Mouse (Mus musculus): ENCODE data around the gene Col28a1.

Col28a1 gene

GRCm38 (mm10) chr6:8192517-8192916 lies at the start of gene Col28a1:
Gene Col28a1, minus strand, starts transcription at chr6:8192617.
- no peaks in the 10 kb centered on the region for H3K4me1 ChIP-seq (replicated peaks; ENCODE audit: low read depth, low read length)
- H3K27me3 ChIP-seq (ENCODE audit: insufficient read depth, low read length) = no peaks in the 10 kb centered on the region
- H3K36me3 ChIP-seq (ENCODE audit: insufficient read depth, low read length) = no peaks in the 10 kb centered on the region
- H3K9me3 ChIP-seq (ENCODE audit: low read length) = peaks cover 8% of the 10 kb centered on the region
- H3K4me3 ChIP-seq (replicated peaks; ENCODE audit: low read length) = no peak within 1 kb of the TSS
- no peak for TF ChIP-seq CTCF (conservative IDR thresholded peaks at IDR 0.05; ENCODE audit: low read length)
- no peak for TF ChIP-seq NANOG (IDR thresholded peaks at IDR 0.05; ENCODE audit: borderline replicate concordance, low read length)
- TF ChIP-seq POU5F1 (IDR thresholded peaks at IDR 0.05; ENCODE audit: borderline replicate concordance, low read length) = no peak

GRCm38 (mm10) chr6:8228596-8228995 lies 36.2 kb upstream of the Col28a1 start:
- no peaks in the 10 kb centered on the region for H3K27me3 ChIP-seq (ENCODE audit: insufficient read depth, low read length)
- H3K4me3 ChIP-seq (replicated peaks; ENCODE audit: low read length) = no peak overlapping the region
- peaks cover 54% of the 10 kb centered on the region for H3K9me3 ChIP-seq (ENCODE audit: low read length)
- peaks cover 33% of the 10 kb centered on the region for H3K36me3 ChIP-seq (ENCODE audit: insufficient read depth, low read length)
- TF ChIP-seq POU5F1 (IDR thresholded peaks at IDR 0.05; ENCODE audit: borderline replicate concordance, low read length) (no peak), NANOG (IDR thresholded peaks at IDR 0.05; ENCODE audit: borderline replicate concordance, low read length) (no peak), CTCF (conservative IDR thresholded peaks at IDR 0.05; ENCODE audit: low read length) (no peak)
- H3K4me1 ChIP-seq (replicated peaks; ENCODE audit: low read depth, low read length) = no peaks in the 10 kb centered on the region

- TF ChIP-seq CTCF (conservative IDR thresholded peaks at IDR 0.05; ENCODE audit: low read length) (no peak), NANOG (IDR thresholded peaks at IDR 0.05; ENCODE audit: borderline replicate concordance, low read length) (no peak), POU5F1 (IDR thresholded peaks at IDR 0.05; ENCODE audit: borderline replicate concordance, low read length) (no peak)
- Histone ChIP-seq H3K36me3 (ENCODE audit: insufficient read depth, low read length) (peaks cover 28% of the 10 kb centered on the region), H3K27me3 (ENCODE audit: insufficient read depth, low read length) (no peaks in the 10 kb centered on the region), H3K4me3 (replicated peaks; ENCODE audit: low read length) (no peak overlapping the region), H3K4me1 (replicated peaks; ENCODE audit: low read depth, low read length) (no peaks in the 10 kb centered on the region), H3K9me3 (ENCODE audit: low read length) (peaks cover 50% of the 10 kb centered on the region)
These were observed 34.6 kb upstream of the Col28a1 start for GRCm38 (mm10) chr6:8227035-8227434.

DNA sequence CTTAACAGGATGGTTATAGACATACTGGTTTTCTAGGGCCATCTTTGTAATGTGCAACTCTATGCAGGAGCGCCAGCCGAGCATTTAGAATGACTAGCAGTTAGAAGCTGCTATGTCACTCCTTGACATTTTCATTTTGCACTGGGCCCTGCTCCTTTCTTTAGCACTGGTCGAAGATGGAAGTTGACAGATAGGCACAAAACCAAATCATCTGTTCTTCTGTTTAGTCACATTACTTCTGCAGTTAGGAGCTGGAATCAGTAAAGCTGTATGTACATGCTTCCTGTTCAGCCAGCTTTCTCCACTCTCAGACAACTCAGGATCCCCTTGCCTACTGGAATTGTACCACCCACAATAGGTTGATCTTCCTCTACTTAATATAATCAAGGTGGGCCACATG lies 18.2 kb upstream of the Col28a1 start:
- H3K27me3 ChIP-seq (ENCODE audit: insufficient read depth, low read length) = no peaks in the 10 kb centered on the region
- TF ChIP-seq CTCF (conservative IDR thresholded peaks at IDR 0.05; ENCODE audit: low read length) = no peak
- TF ChIP-seq NANOG (IDR thresholded peaks at IDR 0.05; ENCODE audit: borderline replicate concordance, low read length) = no peak
- TF ChIP-seq POU5F1 (IDR thresholded peaks at IDR 0.05; ENCODE audit: borderline replicate concordance, low read length) = no peak

DNA sequence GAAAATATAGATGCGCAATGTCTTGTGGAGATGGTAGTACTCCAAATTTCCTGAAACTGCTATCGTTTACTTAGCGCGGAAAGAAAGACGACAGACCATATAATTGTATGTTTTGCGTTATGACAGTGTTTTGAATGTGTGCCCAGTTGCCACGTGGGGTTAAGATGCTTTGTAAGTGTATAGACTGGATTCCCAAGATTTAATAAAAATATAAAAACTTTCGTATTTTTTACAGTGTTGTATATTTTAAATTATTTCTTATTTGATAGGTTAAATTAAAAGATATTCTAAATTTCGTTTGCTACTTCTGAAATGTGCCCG lies 17.4 kb upstream of the Col28a1 start:
- Histone ChIP-seq H3K27me3 (ENCODE audit: insufficient read depth, low read length) (no peaks in the 10 kb centered on the region), H3K36me3 (ENCODE audit: insufficient read depth, low read length) (no peaks in the 10 kb centered on the region), H3K4me3 (replicated peaks; ENCODE audit: low read length) (peak overlapping the region; percentile 82), H3K9me3 (ENCODE audit: low read length) (peaks cover 27% of the 10 kb centered on the region), H3K4me1 (replicated peaks; ENCODE audit: low read depth, low read length) (peaks cover 2% of the 10 kb centered on the region; the same call in 1 of the 2 replicates)
- no peak for TF ChIP-seq POU5F1 (IDR thresholded peaks at IDR 0.05; ENCODE audit: borderline replicate concordance, low read length)
- no peak for TF ChIP-seq NANOG (IDR thresholded peaks at IDR 0.05; ENCODE audit: borderline replicate concordance, low read length)
- TF ChIP-seq CTCF (conservative IDR thresholded peaks at IDR 0.05; ENCODE audit: low read length) = no peak

More for the DNA sequence above, 18.2 kb upstream of the Col28a1 start:
- Histone ChIP-seq H3K9me3 (ENCODE audit: low read length) (peaks cover 35% of the 10 kb centered on the region), H3K4me1 (replicated peaks; ENCODE audit: low read depth, low read length) (peaks cover 2% of the 10 kb centered on the region; the same call in 1 of the 2 replicates), H3K4me3 (replicated peaks; ENCODE audit: low read length) (no peak overlapping the region), H3K36me3 (ENCODE audit: insufficient read depth, low read length) (no peaks in the 10 kb centered on the region)

- TF ChIP-seq POU5F1 (IDR thresholded peaks at IDR 0.05; ENCODE audit: borderline replicate concordance, low read length) = no peak
- no peak for TF ChIP-seq CTCF (conservative IDR thresholded peaks at IDR 0.05; ENCODE audit: low read length)
- no peak for TF ChIP-seq NANOG (IDR thresholded peaks at IDR 0.05; ENCODE audit: borderline replicate concordance, low read length)
- Histone ChIP-seq H3K27me3 (ENCODE audit: insufficient read depth, low read length) (no peaks in the 10 kb centered on the region), H3K4me1 (replicated peaks; ENCODE audit: low read depth, low read length) (peaks cover 2% of the 10 kb centered on the region; the same call in 1 of the 2 replicates), H3K36me3 (ENCODE audit: insufficient read depth, low read length) (no peaks in the 10 kb centered on the region), H3K4me3 (replicated peaks; ENCODE audit: low read length) (peak within 1 kb of the TSS; percentile 82), H3K9me3 (ENCODE audit: low read length) (peaks cover 27% of the 10 kb centered on the region)
These were observed 16.8 kb upstream of the Col28a1 start, which contains the start of gene Mios for GRCm38 (mm10) chr6:8209047-8209865. Gene Mios, plus strand, starts transcription at chr6:8209222.

GRCm38 (mm10) chr6:8189917-8190316 lies 2.5 kb downstream of the Col28a1 start:
- H3K4me3 ChIP-seq (replicated peaks; ENCODE audit: low read length) = no peak overlapping the region
- peaks cover 9% of the 10 kb centered on the region for H3K9me3 ChIP-seq (ENCODE audit: low read length)
- TF ChIP-seq CTCF (conservative IDR thresholded peaks at IDR 0.05; ENCODE audit: low read length) (no peak), POU5F1 (IDR thresholded peaks at IDR 0.05; ENCODE audit: borderline replicate concordance, low read length) (no peak), NANOG (IDR thresholded peaks at IDR 0.05; ENCODE audit: borderline replicate concordance, low read length) (no peak)
- no peaks in the 10 kb centered on the region for H3K27me3 ChIP-seq (ENCODE audit: insufficient read depth, low read length)
- H3K36me3 ChIP-seq (ENCODE audit: insufficient read depth, low read length) = no peaks in the 10 kb centered on the region
- no peaks in the 10 kb centered on the region for H3K4me1 ChIP-seq (replicated peaks; ENCODE audit: low read depth, low read length)

GRCm38 (mm10) chr6:8188599-8189233 lies 3.7 kb downstream of the Col28a1 start:
- Histone ChIP-seq H3K27me3 (ENCODE audit: insufficient read depth, low read length) (no peaks in the 10 kb centered on the region), H3K4me1 (replicated peaks; ENCODE audit: low read depth, low read length) (no peaks in the 10 kb centered on the region), H3K9me3 (ENCODE audit: low read length) (peaks cover 8% of the 10 kb centered on the region), H3K4me3 (replicated peaks; ENCODE audit: low read length) (no peak overlapping the region), H3K36me3 (ENCODE audit: insufficient read depth, low read length) (no peaks in the 10 kb centered on the region)
- no peak for TF ChIP-seq POU5F1 (IDR thresholded peaks at IDR 0.05; ENCODE audit: borderline replicate concordance, low read length)
- peak; percentile 12 for TF ChIP-seq CTCF (conservative IDR thresholded peaks at IDR 0.05; ENCODE audit: low read length)
